Mouse (Mus musculus) megakaryocyte, embryonic 14.5 days (primary cell): ENCODE measurements at regions not wholly inside any gene's neighbourhood (a gene's known extent, or its start where the extent isn't known, plus 50 kb on each side); places are given as distances from the start of the nearest gene placed in this dataset.

Experiments
- FLI1 ChIP-seq: IDR thresholded peaks from 2 replicates; pipeline ENCODE4 v1.6.1; 2012; ENCODE audit warnings: low read length, inconsistent platforms, mixed read lengths
- GATA1 ChIP-seq: IDR thresholded peaks from 3 replicates; pipeline ENCODE4 v1.6.1; 2012; ENCODE audit warnings: mixed read lengths, low read length, inconsistent platforms, borderline replicate concordance

- no peak for TF ChIP-seq GATA1
- TF ChIP-seq FLI1: no peak
These were observed 104.7 kb upstream of the Kif2a start for GRCm38 (mm10) chr13:107126636-107127035.
